Mouse (Mus musculus) adrenal gland, adult 8-10 months (tissue): ENCODE measurements around the gene Rfx3. TPM values are rescaled to one million over a fixed set of nuclear protein-coding genes. Genes with fewer than 3 reads are reported as not detected.

ENCODE experiments used
- DNase-seq: peaks from one replicate; pipeline ENCODE4 v3.0.0; 2022
- total RNA-seq, 4 experiments: library from RNA; stranded (reverse); gene quantifications; 2 replicates each; pipeline ENCODE4 v1.2.4; 2022

Rfx3 gene
- total RNA-seq, 4 experiments from 2014 or later: 7.3 to 9.5 (median 8.2) TPM

GRCm38 (mm10) chr19:27716274-27716673 is 294.7 kb downstream of the Rfx3 start:
- DNase-seq: no peak
